ENCODE assay signal across 10 mouse cellular contexts in the genomic region with DNA sequence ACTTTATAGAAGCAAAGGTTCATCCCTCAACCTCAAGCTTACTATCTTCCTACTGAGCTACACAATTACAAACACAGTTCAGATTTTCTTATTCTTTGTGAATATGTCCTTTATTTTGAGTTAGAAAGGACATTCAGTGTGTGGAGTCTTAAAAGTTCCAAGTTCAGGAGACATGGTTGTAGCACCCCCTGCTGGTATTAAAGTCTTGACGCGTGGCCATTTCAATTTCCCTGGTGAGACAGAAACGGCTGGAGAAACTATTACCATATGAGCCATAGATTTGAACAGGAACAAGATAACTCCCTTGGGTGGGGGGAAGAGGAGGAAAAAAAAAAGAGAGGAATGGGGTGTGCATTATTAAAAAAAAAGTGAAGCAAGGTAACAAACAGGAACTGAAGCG.
DNase-seq lines count a peak whose midpoint lies in the region; ATAC-seq and TF ChIP-seq lines count a peak whose summit lies in the region.
"Had no signal": no experiment of that assay in that cellular context is flagged by ENCODE, and none has a peak within 500 bp of the region (broad histone marks: within the 10 kb centered on the region; RNA-seq: fewer than 3 reads in every experiment).

No protein-coding gene starts in this region.

- peak; percentile 61 for TF ChIP-seq CTCF in Patski (IDR thresholded peaks at IDR 0.05)
- TF ChIP-seq CTCF in cortical plate, adult 2 months (IDR thresholded peaks at IDR 0.05; ENCODE audit: extremely low read depth, insufficient read depth, low read length): peak; percentile 56; the same call in 1 of the 2 replicates

- TF ChIP-seq POLR2A in cortical plate, adult 2 months (IDR thresholded peaks at IDR 0.05; ENCODE audit: extremely low read depth, insufficient read depth, low read length): no peak

- no peak overlapping the region for H3K4me2 ChIP-seq in kidney, embryonic 15.5 days
- H3K4me2 ChIP-seq: embryonic facial prominence, embryonic 15.5 days; midbrain, embryonic 12.5 days had no signal

- in situ Hi-C loops in Patski (cut with MboI; ENCODE audit: low pct_unique_long_range_greater_than_20kb): loop anchor here (10.0 kb wide), 2 partner anchors 264 to 664 kb away; no protein-coding TSS in a partner anchor

- peak; percentile 43 for DNase-seq in kidney, adult 9 months
- DNase-seq in Patski (ENCODE audit: low read depth, low spot score): no peak
- peak; percentile 60 for DNase-seq in heart, postnatal 4 days
- DNase-seq in left cerebral cortex, postnatal 25 days (ENCODE audit: low spot score in 2 of 2): peak; percentile 56 to 68
- DNase-seq in retina, adult 2 months (ENCODE audit: low read depth, low spot score): peak; percentile 9
- no peak for DNase-seq in cerebellum, adult 11-12 months

- no peak overlapping the region for H3K27ac ChIP-seq in kidney, embryonic 15.5 days
- no peak overlapping the region for H3K27ac ChIP-seq in cortical plate, adult 2 months (ENCODE audit: insufficient read depth, low read length)
- H3K27ac ChIP-seq: embryonic facial prominence, embryonic 15.5 days; midbrain, embryonic 12.5 days had no signal

- POLR2A ChIA-PET in Patski (lab: Charles Lee): no interaction called here

- H3K9me3 ChIP-seq in kidney, embryonic 15.5 days (replicated peaks): no peaks in the 10 kb centered on the region
- H3K9me3 ChIP-seq: embryonic facial prominence, embryonic 15.5 days; midbrain, embryonic 12.5 days had no signal

- H3K4me3 ChIP-seq in kidney, embryonic 15.5 days (replicated peaks): no peak overlapping the region
- no peak overlapping the region for H3K4me3 ChIP-seq in cortical plate, adult 2 months (ENCODE audit: insufficient read depth, low read length)
- H3K4me3 ChIP-seq: embryonic facial prominence, embryonic 15.5 days; midbrain, embryonic 12.5 days had no signal

- intact Hi-C loops in left cerebral cortex, postnatal 25 days (cut with DNase I): loop anchor here (2.0 to 10.0 kb wide), 3 partner anchors 241 to 664 kb away; no protein-coding TSS in a partner anchor

- no peaks in the 10 kb centered on the region for H3K4me1 ChIP-seq in kidney, embryonic 15.5 days
- H3K4me1 ChIP-seq in cortical plate, adult 2 months (ENCODE audit: control insufficient read depth, insufficient read depth, low read length): no peaks in the 10 kb centered on the region
- H3K4me1 ChIP-seq: embryonic facial prominence, embryonic 15.5 days; midbrain, embryonic 12.5 days had no signal

- no peaks in the 10 kb centered on the region for H3K27me3 ChIP-seq in kidney, embryonic 15.5 days
- peaks cover 6% of the 10 kb centered on the region for H3K27me3 ChIP-seq in Patski
- H3K27me3 ChIP-seq: embryonic facial prominence, embryonic 15.5 days; midbrain, embryonic 12.5 days had no signal

- no peaks in the 10 kb centered on the region for H3K36me3 ChIP-seq in kidney, embryonic 15.5 days
- H3K36me3 ChIP-seq: embryonic facial prominence, embryonic 15.5 days; midbrain, embryonic 12.5 days had no signal

- H3K9ac ChIP-seq in kidney, embryonic 15.5 days: no peak overlapping the region
- H3K9ac ChIP-seq: embryonic facial prominence, embryonic 15.5 days; midbrain, embryonic 12.5 days had no signal

- WGBS in kidney, embryonic 15.5 days: 31% methylated on average over 4 of the region's 4 CpGs

- ATAC-seq in kidney, embryonic 15.5 days (replicated peaks; ENCODE audit: low FRiP score): no peak
- ATAC-seq in Patski: no peak

- CTCF ChIA-PET in Patski (lab: Charles Lee): interaction anchor here (0.6 to 2.2 kb wide), 5 partner anchors 9 to 731 kb away, joined by 3 to 4 read pairs (median 3); no protein-coding TSS in a partner anchor

Comparison
In these comparisons a context has a peak if more than half of its experiments do, and no peak if none do; other contexts are left out.
1. DNase-seq: peak in kidney, adult 9 months (single experiment), heart, postnatal 4 days (single experiment), left cerebral cortex, postnatal 25 days (2 of 2) and retina, adult 2 months (single experiment); none in Patski (single experiment) and cerebellum, adult 11-12 months (single experiment).